Mouse (Mus musculus): ENCODE data around the gene Vamp3. TPM values are rescaled to one million over a fixed set of nuclear protein-coding genes. Genes with fewer than 3 reads are reported as not detected.

Gene Vamp3
- 75.4 and 89.4 TPM in 2 replicates for polyA plus RNA-seq (2015; fragmentation: Nextera tagmentation; extraction: Ambion mirVana)

DNA sequence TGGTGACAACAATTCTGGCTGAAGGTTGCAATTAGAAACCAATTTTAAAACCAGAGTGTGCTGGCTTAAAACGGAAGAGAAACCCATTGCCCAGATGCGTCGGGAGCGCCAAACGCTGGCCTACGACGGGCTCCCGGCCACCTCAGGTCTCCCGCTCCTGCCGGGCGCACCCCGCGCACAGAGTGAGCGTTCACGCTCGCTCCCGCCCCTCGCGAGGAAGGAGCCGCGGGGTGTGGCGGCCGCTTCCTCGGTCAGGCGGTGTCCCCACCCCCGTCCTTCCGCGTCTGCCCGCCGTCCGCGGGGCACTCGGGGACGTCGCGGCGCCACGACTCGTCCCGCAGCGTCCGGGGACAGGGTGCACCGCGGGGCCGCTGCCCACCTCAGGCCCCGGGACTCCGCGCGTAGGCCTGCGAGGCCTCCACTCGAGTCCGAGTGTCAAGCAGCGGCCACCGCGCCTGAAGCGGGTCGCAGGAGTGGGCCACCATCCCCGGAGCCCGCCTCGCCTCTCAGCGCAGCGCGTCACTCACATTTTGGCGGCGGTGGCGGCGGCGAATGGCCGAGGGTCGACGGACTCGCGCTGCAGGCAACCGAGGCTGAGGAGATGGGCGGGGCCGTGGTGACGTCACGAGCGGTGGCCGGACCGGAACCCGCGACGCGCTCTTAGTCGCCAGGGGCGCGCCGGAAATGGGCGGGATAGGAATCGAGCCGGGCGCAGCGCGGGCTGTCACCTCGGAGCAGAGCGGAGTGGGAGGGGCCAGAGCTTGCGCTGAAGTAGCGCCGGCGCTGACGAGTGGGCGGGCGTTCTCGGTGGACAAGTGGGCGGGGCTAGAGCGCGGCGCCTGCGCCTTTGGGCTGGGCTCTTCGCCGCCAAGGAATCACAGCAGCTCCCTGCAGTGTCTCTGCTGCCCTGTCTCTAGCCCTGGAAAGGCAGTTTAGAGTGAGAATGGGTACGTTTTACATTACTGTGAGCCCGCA, at the start of gene Vamp3:
Vamp3 (minus strand) TSS at position 617 of the 975 bp plus-strand sequence.

DNA sequence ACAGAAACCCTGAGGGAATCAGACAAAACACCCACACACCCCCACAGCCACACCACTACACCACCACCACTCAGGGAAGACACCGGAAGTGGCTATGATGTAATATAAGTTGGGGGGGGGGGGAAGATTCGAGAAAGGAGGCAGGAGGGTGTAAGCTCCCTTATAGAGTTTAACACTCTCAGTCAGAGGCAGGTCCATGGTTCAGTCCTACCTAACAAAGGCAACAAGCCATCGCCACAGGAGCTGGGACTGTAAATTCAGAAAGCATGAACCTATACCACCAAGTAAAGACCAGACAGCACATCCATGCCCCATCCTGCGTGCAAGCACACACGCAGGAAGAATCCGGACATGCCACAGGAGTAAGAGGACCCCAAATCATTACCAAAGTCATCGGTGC, 31.5 kb upstream of the Vamp3 start, which contains the start of gene Gm13090:
Gm13090 (plus strand) TSS at position 301 of the 400 bp plus-strand sequence.

DNA sequence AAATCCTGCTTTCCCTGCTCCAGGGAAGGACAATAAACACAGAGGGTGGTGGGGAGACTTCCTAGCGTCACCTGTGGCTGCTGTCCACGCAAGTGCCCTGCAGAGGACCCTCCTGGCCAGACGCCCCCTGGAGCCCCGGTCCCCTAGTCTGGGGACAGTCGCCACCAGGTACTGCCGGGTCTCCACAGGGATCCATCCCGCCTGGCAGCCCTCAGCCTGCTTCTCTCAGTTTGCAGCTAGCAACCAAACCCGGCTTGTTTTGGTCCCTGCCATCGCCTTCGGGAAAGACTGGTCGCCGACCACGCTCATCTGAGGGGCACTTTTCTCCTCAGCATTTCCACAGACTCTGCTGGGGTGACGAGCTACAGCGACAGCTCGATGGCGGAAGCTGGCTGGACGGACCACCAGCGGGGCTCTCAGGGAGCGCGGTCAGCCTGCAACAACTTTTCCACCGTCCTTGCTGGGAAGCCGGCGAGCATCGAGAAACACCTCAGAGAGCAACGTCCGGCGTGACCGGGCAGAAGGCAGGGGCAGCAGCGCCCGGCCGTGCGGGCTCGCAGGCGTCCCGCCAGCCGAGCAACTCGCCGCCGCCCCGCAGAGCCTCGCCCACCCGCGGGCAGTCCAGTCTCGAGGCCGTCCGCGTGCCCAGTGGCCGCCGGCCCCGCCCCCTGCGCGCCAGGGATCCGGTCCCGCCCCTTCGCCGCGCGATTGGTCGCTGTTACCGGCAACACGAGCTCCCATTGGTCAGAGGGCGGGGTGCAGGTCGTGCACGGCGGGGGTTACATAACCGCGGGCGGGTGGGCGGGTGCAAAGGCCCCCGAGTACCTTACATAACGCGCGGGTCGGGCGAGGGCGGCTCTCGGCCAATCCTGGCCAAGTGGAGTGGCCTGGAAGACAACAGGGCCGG, 13.5 kb downstream of the Vamp3 start, which contains the start of gene Per3:
Per3 (minus strand) TSS at position 629 of the 907 bp plus-strand sequence.

Other genes starting within 250 kb of the Vamp3 start
- 12.5 and 16.0 TPM in 2 replicates for gene Errfi1, start 204.0 kb downstream of the Vamp3 start, polyA plus RNA-seq (2015; fragmentation: Nextera tagmentation; extraction: Ambion mirVana)
- gene Park7, start 143.5 kb downstream of the Vamp3 start, polyA plus RNA-seq (2015; fragmentation: Nextera tagmentation; extraction: Ambion mirVana), result 354 and 366 TPM in 2 replicates
- gene Tnfrsf9, start 143.4 kb downstream of the Vamp3 start, polyA plus RNA-seq (2015; fragmentation: Nextera tagmentation; extraction: Ambion mirVana), result 0.47 and 1.4 TPM in 2 replicates
- not detected in 2 replicates for gene Uts2, start 60.9 kb downstream of the Vamp3 start, polyA plus RNA-seq (2015; fragmentation: Nextera tagmentation; extraction: Ambion mirVana)
- gene Per3, start 13.3 kb downstream of the Vamp3 start, polyA plus RNA-seq (2015; fragmentation: Nextera tagmentation; extraction: Ambion mirVana), result 3.9 and 4.2 TPM in 2 replicates
- not detected in 2 replicates for gene Gm13090, start 31.6 kb upstream of the Vamp3 start, polyA plus RNA-seq (2015; fragmentation: Nextera tagmentation; extraction: Ambion mirVana)

Data from skeletal muscle tissue, postnatal 0 days (tissue).